9 mouse cellular contexts compared by ENCODE assay signal in the genomic region with DNA sequence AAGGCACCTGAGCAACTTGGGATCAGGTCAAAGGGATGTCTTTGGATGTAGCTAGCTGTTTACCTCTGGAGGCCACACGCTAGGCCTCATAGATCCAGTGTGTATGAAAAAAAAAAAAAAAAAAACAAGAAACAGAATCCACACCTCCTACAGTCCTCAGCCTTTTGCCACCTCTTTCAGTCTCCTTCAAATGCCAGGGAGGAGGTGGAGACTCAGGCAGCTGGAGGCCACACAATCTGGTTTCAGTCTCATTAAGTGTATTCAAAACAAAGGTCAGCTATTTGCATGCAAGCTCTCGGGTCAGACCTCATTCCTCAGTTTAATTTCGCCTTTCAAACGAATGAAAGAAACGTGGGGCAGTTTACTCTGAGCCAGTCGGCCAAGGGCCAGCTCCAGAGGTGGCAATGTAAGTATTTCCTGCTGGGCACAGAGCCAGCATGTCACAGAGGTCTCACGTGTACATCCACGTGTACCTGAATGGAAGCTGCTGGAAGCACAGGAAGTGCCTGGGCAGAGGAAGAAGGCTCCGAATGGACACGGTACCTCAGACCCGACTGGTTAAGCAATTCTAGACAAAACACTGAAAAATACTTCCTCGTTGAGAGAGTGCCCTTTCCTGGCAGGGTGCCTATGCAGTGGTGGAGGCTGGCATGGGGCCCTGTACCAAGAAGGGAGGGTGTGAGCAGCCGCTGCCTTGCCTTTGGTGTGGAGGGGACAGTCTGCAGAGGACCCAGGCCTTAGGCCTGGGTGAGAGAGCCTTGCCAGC.
DNase-seq lines count a peak whose midpoint lies in the region; ATAC-seq and TF ChIP-seq lines count a peak whose summit lies in the region.
"Had no signal": no experiment of that assay in that cellular context is flagged by ENCODE, and none has a peak within 500 bp of the region (broad histone marks: within the 10 kb centered on the region; RNA-seq: fewer than 3 reads in every experiment).

No protein-coding gene starts in this region.

- no peaks in the 10 kb centered on the region for H3K36me3 ChIP-seq in spleen, adult 2 months (ENCODE audit: control insufficient read depth, insufficient read depth, low read length)
- no peaks in the 10 kb centered on the region for H3K36me3 ChIP-seq in heart, embryonic 12.5 days
- H3K36me3 ChIP-seq in kidney, embryonic 15.5 days = no peaks in the 10 kb centered on the region
- no peaks in the 10 kb centered on the region for H3K36me3 ChIP-seq in limb, embryonic 14.5 days (ENCODE audit: control insufficient read depth, insufficient read depth, low read length)

- H3K4me1 ChIP-seq in spleen, adult 2 months (ENCODE audit: control insufficient read depth, insufficient read depth, insufficient read length) = no peaks in the 10 kb centered on the region
- H3K4me1 ChIP-seq in heart, embryonic 12.5 days (replicated peaks) = peaks cover 13% of the 10 kb centered on the region
- H3K4me1 ChIP-seq in kidney, embryonic 15.5 days = peaks cover 31% of the 10 kb centered on the region
- peaks cover 36% of the 10 kb centered on the region for H3K4me1 ChIP-seq in limb, embryonic 14.5 days (ENCODE audit: control insufficient read depth, insufficient read depth, low read length)

- TF ChIP-seq CTCF in spleen, adult 2 months (IDR thresholded peaks at IDR 0.05; ENCODE audit: extremely low read depth, insufficient read depth, insufficient read length, insufficient replicate concordance) = no peak

- no peak for TF ChIP-seq POLR2A in spleen, adult 2 months (IDR thresholded peaks at IDR 0.05; ENCODE audit: low read depth, low read length)
- no peak for TF ChIP-seq POLR2A in limb, embryonic 14.5 days (IDR thresholded peaks at IDR 0.05; ENCODE audit: borderline replicate concordance, extremely low read depth, insufficient read depth, insufficient read length)

- no peak overlapping the region for H3K4me3 ChIP-seq in spleen, adult 2 months (ENCODE audit: extremely low read depth, insufficient read depth, insufficient read length)
- H3K4me3 ChIP-seq in heart, embryonic 12.5 days = no peak overlapping the region
- no peak overlapping the region for H3K4me3 ChIP-seq in kidney, embryonic 15.5 days (replicated peaks)
- H3K4me3 ChIP-seq in limb, embryonic 14.5 days (replicated peaks; ENCODE audit: low read length) = no peak overlapping the region

- H3K27me3 ChIP-seq in spleen, adult 2 months (ENCODE audit: control insufficient read depth, insufficient read depth, low read length) = no peaks in the 10 kb centered on the region
- H3K27me3 ChIP-seq in heart, embryonic 12.5 days (replicated peaks) = no peaks in the 10 kb centered on the region
- no peaks in the 10 kb centered on the region for H3K27me3 ChIP-seq in kidney, embryonic 15.5 days
- no peaks in the 10 kb centered on the region for H3K27me3 ChIP-seq in limb, embryonic 14.5 days (ENCODE audit: control insufficient read depth, insufficient read depth, low read length)

- H3K27ac ChIP-seq in spleen, adult 2 months (ENCODE audit: insufficient read depth, low read length) = peak overlapping the region; percentile 48
- peak overlapping the region; percentile 37; the same call in 1 of the 2 replicates for H3K27ac ChIP-seq in heart, embryonic 12.5 days (ENCODE audit: poor library complexity, severe bottlenecking)
- peak overlapping the region; percentile 72 for H3K27ac ChIP-seq in kidney, embryonic 15.5 days
- H3K27ac ChIP-seq in limb, embryonic 14.5 days (replicated peaks; ENCODE audit: low read depth, low read length) = peak overlapping the region; percentile 26
- H3K27ac ChIP-seq: macrophage had no signal

- no peak for DNase-seq in spleen, adult 2 months (ENCODE audit: low read depth in 1 of 2, low spot score in 2 of 2)
- DNase-seq in spleen, adult 12 weeks (ENCODE audit: low spot score) = no peak
- DNase-seq in fat pad, adult 2 months (ENCODE audit: extremely low read depth, low read depth, low spot score) = peak; percentile 55
- DNase-seq in limb, embryonic 14.5 days (ENCODE audit: low spot score) = peak; percentile 51
- DNase-seq in ovary, postnatal 36 days (ENCODE audit: low spot score) = peak; percentile 88

- 15% methylated on average over 13 of the region's 13 CpGs for WGBS in spleen, adult 2 months
- WGBS in heart, embryonic 12.5 days = 28% methylated on average over 13 of the region's 13 CpGs
- 22% methylated on average over 13 of the region's 13 CpGs for WGBS in kidney, embryonic 15.5 days
- 16% methylated on average over 13 of the region's 13 CpGs for WGBS in limb, embryonic 14.5 days

- H3K9ac ChIP-seq in heart, embryonic 12.5 days = no peak overlapping the region
- no peak overlapping the region for H3K9ac ChIP-seq in kidney, embryonic 15.5 days
- no peak overlapping the region for H3K9ac ChIP-seq in limb, embryonic 14.5 days (ENCODE audit: low read depth, low read length, severe bottlenecking)

- H3K4me2 ChIP-seq in heart, embryonic 12.5 days = no peak overlapping the region
- no peak overlapping the region for H3K4me2 ChIP-seq in kidney, embryonic 15.5 days
- H3K4me2 ChIP-seq in limb, embryonic 14.5 days (replicated peaks; ENCODE audit: low read depth, low read length, severe bottlenecking) = no peak overlapping the region

- no peaks in the 10 kb centered on the region for H3K9me3 ChIP-seq in heart, embryonic 12.5 days (replicated peaks)
- H3K9me3 ChIP-seq in kidney, embryonic 15.5 days (replicated peaks) = no peaks in the 10 kb centered on the region
- no peaks in the 10 kb centered on the region for H3K9me3 ChIP-seq in limb, embryonic 14.5 days (ENCODE audit: control insufficient read depth, low read length)

- peak; percentile 54 for ATAC-seq in heart, embryonic 12.5 days (ENCODE audit: insufficient number of reproducible peaks, low FRiP score)
- peak; percentile 69 for ATAC-seq in kidney, embryonic 15.5 days (replicated peaks; ENCODE audit: low FRiP score)
- ATAC-seq in limb, embryonic 14.5 days (ENCODE audit: low FRiP score, low read depth) = peak; percentile 42; the same call in 1 of the 2 replicates
- no peak for ATAC-seq in activated CD4-positive, CD25-positive, alpha-beta regulatory T cell, adult 4 months

Comparison
In these comparisons a context has a peak if more than half of its experiments do, and no peak if none do; other contexts are left out.
1. DNase-seq: peak in fat pad, adult 2 months (single experiment), limb, embryonic 14.5 days (single experiment) and ovary, postnatal 36 days (single experiment); none in spleen, adult 2 months (0 of 2) and spleen, adult 12 weeks (single experiment).
2. Peak in every context shown above with its lines, with median percentiles within 50 percentile points of each other: H3K27ac ChIP-seq.